Mouse (Mus musculus) heart, adult 8-10 months (tissue): ENCODE data around the gene Acly. TPM values are rescaled to one million over a fixed set of nuclear protein-coding genes. Genes with fewer than 3 reads are reported as not detected.
A peak's percentile ranks its signal among the peaks of the same experiment; 100 is the strongest.
"Not testable (repeated sequence)": the region's sequence is repeated elsewhere in the genome, so short reads cannot be mapped to it uniquely, and the experiment has no call there.

Source experiments
- DNase-seq: peaks from one replicate; pipeline ENCODE4 v3.0.0; 2022; ENCODE audit warnings: low spot score
- total RNA-seq, 4 experiments: library from RNA; stranded (reverse); gene quantifications; 2 replicates each; pipeline ENCODE4 v1.2.4; 2022

Acly gene
- total RNA-seq, 4 experiments from 2014 or later, result 20.0 to 39.1 (median 27.5) TPM

DNA sequence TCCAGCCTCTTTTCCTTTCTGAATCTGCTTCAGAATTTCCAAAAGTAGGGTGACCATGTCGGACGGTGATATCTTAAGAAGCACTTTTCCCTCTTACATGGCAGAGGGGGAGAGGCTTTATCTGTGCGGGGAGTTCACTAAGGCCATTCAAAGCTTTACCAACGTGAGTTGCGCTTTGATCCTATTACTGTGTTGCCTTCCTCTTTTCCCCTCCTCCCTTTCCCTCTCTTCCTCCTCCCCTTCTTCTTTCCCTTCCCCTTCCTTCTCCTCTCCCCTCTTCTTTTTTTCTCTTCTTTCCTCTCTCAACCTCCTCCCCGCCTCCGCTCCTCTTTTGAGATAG, 17.9 kb upstream of the Acly start:
- DNase-seq, result no peak

DNA sequence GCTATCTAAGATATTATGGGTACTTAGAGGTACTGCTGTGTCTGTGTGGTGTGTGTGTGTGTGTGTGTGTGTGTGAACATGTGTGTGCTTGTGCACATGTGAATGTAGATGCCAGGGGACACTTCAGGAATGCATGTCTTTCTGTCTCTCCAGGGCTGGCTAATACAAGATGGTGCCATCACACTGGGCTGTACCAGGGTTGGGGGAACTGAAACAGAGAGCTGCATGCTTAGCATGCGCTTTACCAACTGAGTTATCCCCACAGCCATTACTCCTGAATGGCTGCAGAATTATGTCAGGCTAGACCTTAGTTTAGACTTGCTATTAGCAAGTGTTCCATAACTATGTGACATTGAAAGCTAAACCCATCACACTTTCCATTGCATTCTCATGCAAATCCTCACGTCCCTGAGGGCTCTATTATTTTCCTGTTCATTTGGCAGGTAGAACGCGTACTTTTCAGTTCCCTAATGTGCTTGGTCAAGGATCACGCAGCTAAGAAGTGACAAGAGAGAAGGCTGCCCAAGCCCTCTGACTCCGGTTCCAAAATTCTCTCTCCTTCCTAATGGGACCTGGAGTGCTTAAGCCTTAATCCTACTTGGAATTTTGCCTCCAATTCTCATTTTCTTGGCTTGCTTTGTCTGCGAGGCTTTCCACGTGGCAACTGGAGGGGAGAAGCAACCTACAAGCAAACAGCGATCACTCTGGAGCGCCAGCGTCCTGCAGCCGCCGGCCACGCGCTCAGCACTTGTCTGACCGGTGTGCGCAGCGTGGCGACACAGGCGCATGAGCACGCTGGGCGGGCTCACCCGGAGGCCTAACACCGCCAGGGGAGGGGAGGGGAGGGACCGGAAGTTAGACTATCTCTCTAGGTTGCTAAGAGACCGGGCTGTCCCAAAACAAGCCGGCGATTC, 17.3 kb upstream of the Acly start, which contains the start of gene Ttc25:
Ttc25 (plus strand) TSS at position 776 of the 914 bp plus-strand sequence.
- peak; percentile 87 for DNase-seq

DNA sequence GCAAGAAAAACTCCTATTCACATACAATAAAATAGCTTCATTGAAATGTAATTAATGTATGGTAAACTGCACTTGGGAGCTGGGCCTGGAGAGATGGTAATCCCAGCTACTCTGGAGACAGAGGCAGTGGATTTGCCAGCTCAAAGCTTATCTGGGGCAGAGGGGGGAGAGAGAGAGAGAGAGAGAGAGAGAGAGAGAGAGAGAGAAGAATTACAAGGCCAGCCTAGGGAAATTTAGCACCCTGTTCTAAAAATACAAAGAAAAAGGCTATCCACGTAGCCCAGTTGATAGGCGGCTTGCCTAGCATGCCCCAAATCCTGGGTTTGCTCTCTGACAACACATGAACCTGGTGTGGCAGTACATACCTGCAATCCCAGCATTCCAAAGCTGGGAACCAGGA, 13.8 kb upstream of the Acly start:
- no peak for DNase-seq

DNA sequence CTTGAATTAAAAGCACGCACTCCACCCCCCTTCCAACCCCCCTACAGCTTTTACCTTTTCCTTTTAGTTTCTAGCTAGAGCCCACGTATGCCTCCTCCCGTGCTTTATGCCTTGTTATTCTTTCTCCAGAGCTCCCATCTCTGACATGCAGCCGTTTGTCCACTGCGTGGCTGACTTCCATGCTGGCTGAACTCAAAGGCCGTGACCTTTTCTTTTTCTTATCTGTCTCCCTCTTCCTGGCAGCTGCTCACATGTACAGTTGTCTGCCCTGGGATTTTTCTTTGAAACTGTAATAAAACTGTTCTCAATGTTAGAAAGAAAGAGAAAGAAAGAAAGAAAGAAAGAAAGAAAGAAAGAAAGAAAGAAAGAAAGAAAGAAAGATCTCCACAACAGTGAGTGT, 13.2 kb upstream of the Acly start:
- no peak for DNase-seq

DNA sequence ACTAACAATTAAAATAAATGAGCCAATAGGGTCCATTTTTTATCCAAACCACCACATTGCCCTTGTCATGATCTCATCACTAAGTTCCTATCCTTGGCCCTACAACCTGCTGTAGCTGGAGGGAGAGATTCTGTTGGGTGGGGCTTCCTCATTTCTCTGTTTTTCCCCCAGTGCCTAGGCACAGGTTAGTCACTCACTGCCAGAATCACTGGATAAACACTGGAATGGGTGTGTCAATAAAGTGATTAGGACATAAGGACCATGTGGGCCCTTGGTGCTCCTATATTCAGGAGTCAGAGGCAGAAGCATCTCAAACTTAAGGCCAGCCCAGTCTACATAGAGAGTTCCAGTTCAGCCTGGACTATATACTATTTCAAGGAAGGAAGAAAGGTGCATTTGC, 8.7 kb upstream of the Acly start:
- no peak for DNase-seq

DNA sequence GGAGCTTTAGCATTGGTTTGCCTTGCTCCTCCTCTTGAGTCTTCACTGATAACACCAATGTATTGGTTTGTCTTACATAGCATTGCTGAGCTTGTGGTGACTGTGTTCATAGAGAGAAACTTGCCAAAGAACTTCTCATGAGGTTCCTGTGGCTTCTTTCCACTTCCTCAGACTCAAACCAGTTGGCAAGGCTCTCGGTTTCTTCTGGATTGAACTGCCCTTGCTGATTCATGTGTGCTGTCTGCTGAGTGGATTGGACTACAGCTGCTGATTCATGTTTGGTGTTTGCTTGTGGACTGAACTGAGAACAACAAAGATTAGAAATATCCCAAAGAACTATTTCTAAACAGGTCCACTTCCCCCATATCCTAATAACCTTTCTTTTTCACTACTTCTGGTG, 8.2 kb upstream of the Acly start:
- no peak for DNase-seq

DNA sequence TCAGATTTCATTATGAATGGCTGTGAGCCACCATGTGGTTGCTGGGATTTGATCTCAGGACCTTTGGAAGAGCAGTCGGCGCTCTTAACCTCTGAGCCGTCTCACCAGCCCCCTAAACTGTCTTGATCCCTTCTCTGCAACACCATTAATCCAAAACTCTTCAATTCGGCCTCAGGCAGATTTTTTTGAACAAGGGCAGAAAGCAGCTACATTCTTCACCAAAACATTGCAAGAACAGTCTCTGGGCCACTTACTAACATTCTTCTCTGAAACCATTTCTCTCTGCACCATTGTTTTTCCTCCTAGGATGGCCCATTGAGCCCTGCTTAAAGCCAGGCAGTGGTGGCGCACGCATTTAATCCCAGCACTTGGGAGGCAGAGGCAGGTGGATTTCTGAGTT, 7.0 kb upstream of the Acly start:
- not testable (repeated sequence) for DNase-seq

DNA sequence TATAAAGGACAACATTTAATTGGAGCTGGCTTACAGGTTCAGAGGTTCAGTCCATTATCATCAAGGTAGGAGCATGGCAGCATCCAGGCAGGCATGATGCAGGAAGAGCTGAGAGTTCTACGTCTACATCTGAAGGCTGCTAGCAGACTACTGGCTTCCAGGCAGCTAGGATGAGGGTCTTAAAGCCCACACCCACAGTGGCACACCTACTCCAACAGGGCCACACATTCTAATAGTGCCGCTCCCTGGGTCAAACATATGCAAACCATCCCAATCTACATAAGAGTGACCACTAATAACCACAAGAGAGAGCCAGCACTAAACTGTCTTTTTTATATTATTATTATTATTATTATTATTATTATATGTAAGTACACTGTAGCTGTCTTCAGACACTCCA, 6.6 kb upstream of the Acly start:
- DNase-seq, result not testable (repeated sequence)

DNA sequence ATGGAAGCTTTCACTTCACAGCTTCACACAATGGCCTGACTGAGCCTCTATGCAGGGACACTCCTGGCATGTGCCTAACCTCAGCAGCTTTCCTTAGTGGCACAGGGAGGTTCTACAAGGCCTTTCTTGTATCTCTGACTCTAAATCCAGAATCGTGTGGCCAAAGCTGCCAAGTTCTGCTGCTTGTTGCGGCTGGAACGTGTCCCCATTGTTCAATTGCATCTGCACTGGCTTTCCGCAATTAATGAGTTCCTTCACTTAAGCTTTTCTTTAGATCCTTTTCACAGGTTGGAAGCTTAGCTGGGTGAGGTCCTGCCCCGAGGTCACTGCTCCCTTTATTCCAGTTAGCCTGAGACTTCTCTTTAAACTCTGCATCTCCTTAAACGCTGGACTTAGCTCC, 6.1 kb upstream of the Acly start:
- DNase-seq, result no peak

DNA sequence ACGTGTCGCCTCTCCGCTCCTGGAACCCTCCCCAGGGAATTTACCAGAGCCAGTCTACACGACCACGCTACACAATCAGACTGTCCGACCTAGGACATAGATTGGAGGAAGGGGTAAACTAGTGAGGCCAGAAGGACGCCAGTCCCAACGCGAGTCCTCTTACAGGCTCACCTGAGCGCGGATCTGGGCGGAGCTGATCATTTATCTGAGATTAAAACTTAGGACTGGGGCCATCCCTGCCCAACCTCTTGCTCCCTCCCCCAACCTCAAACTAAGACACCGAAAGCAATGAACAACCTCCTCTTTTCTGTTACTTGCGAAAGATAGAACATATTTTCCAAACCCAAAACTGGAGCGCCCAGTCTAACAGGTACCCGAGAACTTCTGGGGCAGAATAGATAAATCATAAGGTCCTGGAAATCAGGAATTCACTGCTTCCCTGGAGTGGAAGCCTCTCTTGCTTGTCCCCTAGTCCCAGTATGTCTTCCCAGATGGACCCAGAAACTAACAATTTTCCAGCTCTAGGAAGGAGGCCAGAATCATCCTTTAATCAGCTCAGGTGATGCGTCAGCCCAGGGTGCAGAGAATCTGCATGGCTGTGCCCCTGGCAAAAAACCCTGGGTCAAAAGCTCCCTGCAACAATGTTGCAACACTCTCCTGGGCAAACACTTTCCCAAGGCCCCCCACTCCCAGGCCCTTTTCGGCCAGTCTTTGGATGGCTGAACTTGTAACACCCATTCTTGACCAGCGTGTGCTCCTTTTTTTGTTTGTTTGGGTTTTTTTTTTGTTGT, 770 bp upstream of the Acly start:
- DNase-seq, result no peak

DNA sequence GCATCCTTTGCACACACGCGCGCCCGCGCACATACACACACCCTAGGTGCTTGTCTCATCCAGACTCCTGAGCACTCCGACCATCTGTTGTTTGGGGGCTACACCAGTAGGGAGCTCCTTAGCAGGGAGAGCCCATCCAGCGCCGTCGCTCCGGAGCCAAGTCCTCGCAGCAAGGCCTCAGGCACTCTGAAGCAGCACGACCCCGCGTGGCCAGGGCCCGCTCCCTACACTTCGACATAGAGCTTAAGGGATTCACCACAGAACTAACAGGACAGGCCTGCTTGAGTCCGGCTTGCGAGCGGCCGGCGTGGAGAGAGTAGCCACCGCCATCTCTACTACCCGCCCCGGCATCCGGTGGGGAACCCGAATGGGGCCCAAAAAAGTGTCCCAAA, 738 bp downstream of the Acly start:
- DNase-seq, result peak; percentile 44

DNA sequence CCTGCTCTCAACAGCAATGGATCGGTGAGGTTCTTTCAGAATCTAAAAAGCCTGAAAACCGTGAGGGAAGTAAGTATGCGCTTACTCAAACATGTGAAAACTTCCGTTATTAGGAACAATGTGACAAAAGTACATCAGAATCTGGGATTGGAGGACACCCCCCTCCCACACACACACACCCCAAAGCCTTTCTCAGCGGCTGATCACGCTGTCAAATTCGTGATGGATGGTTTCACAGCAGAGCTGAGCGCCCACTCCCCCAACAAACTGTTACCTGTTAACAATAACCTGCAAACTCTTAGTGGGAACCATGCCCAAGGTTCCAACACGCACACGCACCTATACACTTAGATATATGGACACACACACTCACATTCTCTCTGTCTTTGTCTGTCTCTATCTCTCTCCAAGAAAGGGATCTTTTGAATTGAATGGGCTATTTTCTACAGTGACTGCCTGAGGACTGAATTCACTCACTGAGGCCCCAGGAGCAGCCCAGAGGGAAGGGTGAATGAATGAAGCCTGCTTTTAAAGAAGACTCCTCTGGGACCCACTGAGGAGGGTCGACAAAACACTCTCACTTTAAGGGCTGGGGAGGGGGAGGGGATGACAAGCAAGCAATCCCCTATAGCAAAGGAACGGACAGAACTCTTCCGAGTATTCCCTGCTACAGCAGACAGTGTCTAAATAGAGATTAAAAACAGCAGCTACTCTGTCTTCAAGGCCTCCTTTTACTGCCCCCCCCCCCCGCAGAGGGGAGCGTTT, 1.6 kb downstream of the Acly start:
- no peak for DNase-seq

DNA sequence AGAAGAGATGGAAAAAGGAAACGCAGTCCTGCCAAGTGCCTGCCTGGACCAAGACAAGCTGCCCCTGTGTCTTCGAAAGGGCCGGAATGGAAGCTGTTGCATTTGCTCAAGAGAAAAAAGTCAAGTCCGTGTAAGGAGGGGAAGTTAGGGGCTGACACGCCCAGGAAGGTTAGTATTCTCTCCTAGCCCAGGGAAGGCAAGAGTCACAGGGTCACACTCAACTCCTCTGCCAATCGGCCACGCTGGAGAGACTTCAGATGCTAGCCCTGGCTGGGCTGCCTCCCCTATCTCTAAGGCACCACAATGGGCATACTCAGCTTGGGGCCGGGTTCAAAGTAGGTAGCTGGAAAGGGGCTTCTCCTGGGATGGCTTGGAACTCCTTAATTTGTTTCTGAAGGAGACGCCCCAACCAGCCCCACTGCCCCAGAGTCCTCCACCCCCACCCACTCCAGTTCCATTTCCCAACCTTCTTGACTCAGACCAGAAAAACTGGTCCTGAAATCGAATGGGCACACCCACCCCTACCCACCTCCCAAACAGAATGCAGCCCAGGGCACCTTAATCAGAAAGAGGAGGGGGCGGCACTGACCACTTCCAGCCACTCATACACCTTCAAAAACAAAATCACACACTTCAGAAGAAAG, 2.7 kb downstream of the Acly start:
- no peak for DNase-seq

DNA sequence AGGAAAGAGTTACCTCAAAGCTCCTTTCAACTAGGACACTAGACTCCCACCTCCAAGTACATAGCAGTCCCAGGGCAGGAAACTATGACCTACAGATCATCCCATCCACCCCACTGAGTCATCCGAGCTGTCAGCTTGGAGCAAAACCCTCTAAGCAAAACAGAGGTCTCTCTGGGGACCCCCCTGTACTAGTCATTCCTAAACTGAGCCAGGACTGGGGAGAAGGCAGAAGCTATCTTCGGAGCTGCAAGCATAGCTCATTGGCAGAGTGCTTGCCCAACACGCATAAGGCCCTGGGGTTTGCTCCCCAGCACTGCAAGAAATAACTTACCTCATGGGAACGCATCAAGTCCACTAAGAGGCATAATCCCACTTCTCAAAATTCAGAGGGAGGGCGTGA, 3.4 kb downstream of the Acly start:
- peak; percentile 26 for DNase-seq

DNA sequence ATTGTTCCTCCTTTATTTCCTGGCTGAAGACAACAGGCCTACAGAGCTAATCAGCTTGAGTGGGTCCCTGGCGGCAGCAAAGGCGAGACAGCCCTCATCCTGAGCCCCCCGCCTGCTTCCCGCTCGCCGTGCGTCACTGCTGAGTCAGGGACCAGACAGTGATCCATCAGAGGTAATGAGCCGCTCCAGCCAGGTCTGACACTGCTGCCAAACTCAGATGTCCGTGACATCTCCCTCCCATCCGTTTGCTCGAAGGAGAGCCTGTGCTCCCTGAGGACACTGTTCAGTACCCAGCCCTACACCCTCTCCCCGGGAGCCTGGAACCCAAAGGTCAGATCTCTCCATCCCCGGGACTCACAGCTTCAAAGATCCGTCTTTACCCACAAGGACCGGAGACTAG, 7.0 kb downstream of the Acly start:
- DNase-seq, result no peak

DNA sequence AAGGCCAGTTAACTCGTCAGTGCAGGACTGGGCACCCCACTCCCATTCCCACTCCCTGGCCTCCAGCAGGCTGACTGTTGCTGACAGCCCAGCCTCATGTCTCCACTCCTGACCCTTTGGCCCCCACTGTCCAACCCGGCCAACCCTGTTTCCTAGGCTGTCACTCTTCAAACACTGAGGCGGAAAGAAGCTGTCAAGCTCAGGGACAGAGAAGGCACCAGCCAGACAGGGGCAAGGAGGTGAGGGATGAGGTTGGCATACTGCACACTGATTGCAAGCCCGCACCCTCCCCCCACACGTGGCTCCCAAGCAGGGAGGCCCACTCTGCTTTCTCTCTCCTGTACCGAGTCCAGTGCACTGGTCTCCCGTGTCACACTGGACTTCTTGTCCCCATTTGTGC, 8.6 kb downstream of the Acly start:
- no peak for DNase-seq

DNA sequence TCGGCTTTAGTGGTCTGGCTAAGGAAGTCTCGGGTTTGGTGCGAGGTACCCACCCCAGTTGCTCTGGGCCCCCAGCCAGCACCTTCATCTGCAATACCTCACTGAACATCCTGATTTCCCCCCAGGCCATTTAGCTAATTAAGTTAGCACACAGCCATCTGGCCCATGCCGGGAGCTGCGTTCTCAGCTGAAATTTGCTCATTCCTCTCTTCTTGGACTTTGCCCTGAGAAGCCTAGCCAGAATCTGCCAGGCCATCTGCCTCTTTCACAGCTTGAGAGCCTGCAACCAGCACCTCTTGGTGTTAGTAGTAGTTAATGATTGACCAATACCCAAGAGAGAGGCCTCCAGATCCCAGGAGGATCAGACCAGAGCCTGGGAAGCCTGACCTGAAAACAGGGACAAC, 9.6 kb downstream of the Acly start:
- DNase-seq, result no peak

DNA sequence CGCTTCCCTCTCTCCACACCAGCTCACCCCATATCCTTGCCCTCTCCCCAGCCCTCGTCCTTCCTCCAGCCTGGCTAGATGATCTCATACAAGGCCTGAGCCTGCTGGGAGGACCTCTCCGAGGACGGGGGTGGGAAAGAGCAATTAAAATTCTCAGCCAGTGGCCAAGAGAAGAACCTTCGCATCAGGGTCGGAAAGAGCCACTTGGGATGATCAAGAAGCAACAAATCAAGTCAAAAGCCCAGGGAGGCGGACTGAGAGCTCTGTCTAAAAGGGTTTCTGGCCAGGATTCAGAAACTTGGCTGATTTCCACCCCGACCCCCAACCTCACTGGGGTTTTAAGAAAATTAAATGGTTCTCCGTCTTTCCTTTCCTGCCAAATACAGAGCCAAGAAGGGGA, 11.5 kb downstream of the Acly start:
- DNase-seq, result no peak

DNA sequence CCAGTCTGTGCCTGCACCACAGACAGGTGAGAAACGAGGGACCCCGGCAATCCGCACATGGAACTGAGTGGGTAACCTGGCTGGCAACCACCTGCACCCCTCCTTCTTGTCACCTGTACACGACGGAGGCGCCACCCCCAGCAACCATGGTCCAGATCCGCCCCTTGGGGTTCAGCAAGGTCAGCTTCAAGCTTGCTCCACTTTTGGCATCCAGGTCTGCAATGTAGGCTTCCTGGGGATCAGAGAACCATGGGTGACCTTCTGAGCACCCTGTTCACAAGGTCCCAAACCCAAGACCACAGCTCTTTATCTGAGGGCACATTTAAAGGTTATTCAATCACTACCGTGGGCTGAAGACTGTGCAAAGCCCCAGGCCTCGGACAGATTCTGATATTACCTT, 12.0 kb downstream of the Acly start:
- DNase-seq, result no peak

DNA sequence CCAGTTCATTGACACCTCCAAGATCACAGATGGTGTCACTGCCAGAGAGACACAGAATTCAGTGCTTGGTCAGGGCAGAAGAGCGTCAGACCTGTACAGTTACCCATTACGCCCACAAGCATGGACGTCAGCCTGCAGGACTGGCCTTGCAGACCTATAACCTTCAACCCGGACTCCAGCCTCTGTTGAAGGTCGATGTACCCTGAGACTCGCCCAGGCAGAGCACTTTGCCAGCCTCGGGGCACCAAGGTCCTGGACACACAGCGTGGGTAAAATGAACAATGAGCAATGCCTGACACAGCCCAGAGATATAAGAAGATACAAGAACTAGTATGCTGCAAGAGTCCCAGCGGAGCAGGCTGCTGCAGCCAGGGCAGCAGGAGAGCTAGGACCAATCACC, 12.7 kb downstream of the Acly start:
- DNase-seq, result no peak

DNA sequence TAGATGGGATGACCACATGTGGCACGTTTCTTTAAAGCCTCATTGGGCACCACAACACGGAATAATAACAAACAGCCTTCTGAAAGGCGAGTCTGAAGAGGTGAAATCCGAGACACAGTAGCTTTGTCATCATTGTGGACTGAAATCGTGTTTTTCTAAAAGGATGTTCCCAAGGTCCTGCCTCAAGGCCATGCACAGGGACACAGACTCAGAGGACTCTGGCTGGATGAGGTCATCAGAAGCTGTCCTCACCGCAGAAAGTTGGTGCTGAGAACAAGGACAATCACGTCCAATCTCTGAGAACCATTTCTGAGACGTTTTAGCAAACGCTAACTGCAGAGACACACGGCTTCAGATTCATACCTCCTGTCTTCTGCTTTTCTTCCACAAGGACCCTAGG, 14.1 kb downstream of the Acly start:
- no peak for DNase-seq

DNA sequence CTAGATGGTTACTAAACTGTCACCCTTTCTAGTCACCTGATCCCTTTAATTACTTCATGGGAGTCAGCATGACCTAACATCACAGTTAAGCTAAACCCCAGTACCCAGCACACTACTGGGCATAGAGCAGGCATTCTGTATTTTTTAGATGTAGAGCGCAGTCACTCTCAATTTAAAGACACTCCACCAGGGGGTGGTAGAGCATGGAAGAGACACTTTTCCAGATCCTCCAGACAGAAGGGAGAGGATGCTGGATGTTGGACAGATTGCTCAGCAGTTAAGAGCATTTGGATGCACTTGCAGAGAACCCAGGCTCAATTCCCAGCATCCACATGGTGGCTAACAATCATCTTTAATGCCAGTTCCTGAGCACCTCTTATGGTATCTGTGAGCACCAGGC, 15.4 kb downstream of the Acly start:
- DNase-seq, result no peak
